Mouse (Mus musculus): ENCODE measurements at regions not wholly inside any gene's neighbourhood (a gene's known extent, or its start where the extent isn't known, plus 50 kb on each side); places are given as distances from the start of the nearest gene placed in this dataset.
"Not testable (repeated sequence)": the region's sequence is repeated elsewhere in the genome, so short reads cannot be mapped to it uniquely, and the experiment has no call there.

DNA sequence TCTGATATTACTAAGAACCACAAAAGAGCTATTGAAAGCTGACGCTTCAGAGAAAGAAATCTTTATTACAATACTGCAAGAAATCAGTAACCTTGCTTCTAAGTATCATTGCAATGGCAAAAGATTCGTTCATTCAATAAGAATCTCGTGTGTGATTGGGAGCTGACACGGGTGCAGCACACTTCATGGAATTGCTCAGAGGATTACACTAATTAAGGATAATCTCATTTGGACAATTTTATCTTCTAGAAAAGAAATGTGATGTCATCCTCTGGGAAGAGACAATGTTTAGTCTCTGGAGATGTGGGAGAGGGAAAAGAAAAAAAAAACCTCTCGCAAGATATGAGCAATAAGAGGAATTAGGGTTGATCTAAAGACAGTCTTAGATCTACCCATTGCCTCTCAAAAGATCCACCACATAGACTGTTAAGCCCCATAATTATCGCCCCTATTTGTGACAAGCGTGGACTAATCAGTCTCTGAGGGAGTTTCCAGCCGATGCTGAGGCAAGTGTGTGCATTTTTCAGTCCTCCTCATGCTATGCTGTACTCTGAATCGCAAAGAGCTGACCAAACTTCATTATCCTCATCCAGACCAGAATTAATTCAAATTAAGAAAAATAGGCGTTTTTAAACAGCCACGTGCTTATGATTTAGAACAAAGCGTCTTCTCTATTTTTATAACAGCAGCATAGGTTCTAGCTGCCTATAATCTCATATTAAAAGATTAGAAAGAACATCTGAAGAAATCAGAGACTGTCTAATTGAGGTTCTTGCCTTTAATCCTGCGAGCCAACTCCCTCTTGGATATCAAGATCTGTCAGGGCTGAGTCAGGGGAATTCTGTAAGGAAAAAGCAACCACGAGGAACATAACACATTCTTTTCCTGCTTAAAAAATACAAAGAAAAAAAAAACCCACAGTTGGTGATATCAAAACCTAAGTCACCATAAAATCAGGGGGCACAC, 271.1 kb upstream of the Ednrb start:
- H3K36me3 ChIP-seq (ENCODE audit: control insufficient read depth, insufficient read depth, low read length, poor library complexity, severe bottlenecking) = no peaks in the 10 kb centered on the region
- H3K27me3 ChIP-seq (ENCODE audit: control insufficient read depth, insufficient read depth, low read length, poor library complexity, severe bottlenecking) = no peaks in the 10 kb centered on the region
- no peak overlapping the region for H3K4me3 ChIP-seq (ENCODE audit: low read depth, low read length)
- H3K4me1 ChIP-seq (ENCODE audit: control insufficient read depth, insufficient read depth, low read length) = no peaks in the 10 kb centered on the region
- no peak overlapping the region for H3K27ac ChIP-seq (ENCODE audit: insufficient read depth, low read length)
- no peak overlapping the region for H3K9ac ChIP-seq (ENCODE audit: low read depth, poor library complexity, severe bottlenecking)
- TF ChIP-seq POLR2A (IDR thresholded peaks at IDR 0.05; ENCODE audit: insufficient read depth, low read length) (no peak), CTCF (IDR thresholded peaks at IDR 0.05; ENCODE audit: low read depth, low read length) (no peak), EP300 (IDR thresholded peaks at IDR 0.05; ENCODE audit: insufficient read depth, low read depth, low read length) (no peak)
- H3K9me3 ChIP-seq (replicated peaks; ENCODE audit: control insufficient read depth, insufficient read depth, low read length, poor library complexity, severe bottlenecking) = peaks cover 6% of the 10 kb centered on the region

DNA sequence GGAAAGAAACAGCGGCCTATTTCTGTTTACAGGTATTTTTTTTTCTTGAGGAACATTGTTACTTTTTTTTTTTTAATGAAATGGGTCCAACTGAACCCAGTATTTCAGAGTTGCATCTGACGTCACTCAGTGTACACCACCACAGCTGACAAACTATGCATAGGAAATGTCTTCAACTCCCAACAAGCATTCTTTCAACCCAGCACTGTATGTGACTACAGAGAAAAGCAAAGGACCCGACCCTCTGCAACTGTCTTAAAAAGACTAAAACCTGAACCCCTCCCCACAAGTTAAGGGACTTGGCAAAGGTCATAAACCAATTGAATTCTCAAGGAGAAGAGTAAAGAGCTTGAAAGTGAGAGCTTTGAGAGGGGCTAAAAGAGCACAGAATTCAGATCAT, 270.0 kb upstream of the Ednrb start:
- peaks cover 6% of the 10 kb centered on the region for H3K9me3 ChIP-seq (replicated peaks; ENCODE audit: control insufficient read depth, insufficient read depth, low read length, poor library complexity, severe bottlenecking)
- no peaks in the 10 kb centered on the region for H3K27me3 ChIP-seq (ENCODE audit: control insufficient read depth, insufficient read depth, low read length, poor library complexity, severe bottlenecking)
- no peak overlapping the region for H3K27ac ChIP-seq (ENCODE audit: insufficient read depth, low read length)

DNA sequence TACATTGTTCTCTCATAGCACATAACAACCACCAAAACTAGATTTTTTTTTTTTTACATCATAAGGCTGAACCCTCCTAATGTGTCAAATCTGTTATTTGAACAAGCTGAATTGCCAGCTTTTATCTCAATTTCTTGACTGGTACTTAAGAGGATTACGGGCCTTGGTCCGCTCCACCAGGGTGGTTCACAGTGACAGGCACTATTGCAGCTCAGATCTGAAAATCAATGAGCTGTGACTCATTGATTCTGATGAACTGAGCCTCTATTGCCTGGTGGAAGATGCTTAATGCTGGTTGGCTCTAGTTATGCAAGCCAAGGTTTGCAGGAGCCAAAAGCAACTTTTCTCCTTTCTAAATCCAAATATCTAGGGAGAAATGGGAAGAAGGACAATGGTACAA, 269.2 kb upstream of the Ednrb start:
- Histone ChIP-seq H3K4me3 (ENCODE audit: low read depth, low read length) (no peak overlapping the region), H3K27ac (ENCODE audit: insufficient read depth, low read length) (no peak overlapping the region), H3K27me3 (ENCODE audit: control insufficient read depth, insufficient read depth, low read length, poor library complexity, severe bottlenecking) (no peaks in the 10 kb centered on the region), H3K36me3 (ENCODE audit: control insufficient read depth, insufficient read depth, low read length, poor library complexity, severe bottlenecking) (no peaks in the 10 kb centered on the region), H3K4me1 (ENCODE audit: control insufficient read depth, insufficient read depth, low read length) (no peaks in the 10 kb centered on the region), H3K9me3 (replicated peaks; ENCODE audit: control insufficient read depth, insufficient read depth, low read length, poor library complexity, severe bottlenecking) (peaks cover 6% of the 10 kb centered on the region), H3K9ac (ENCODE audit: low read depth, poor library complexity, severe bottlenecking) (no peak overlapping the region)
- TF ChIP-seq POLR2A (IDR thresholded peaks at IDR 0.05; ENCODE audit: insufficient read depth, low read length) (no peak), EP300 (IDR thresholded peaks at IDR 0.05; ENCODE audit: insufficient read depth, low read depth, low read length) (no peak), CTCF (IDR thresholded peaks at IDR 0.05; ENCODE audit: low read depth, low read length) (no peak)

More for the DNA sequence above, 270.0 kb upstream of the Ednrb start:
- no peaks in the 10 kb centered on the region for H3K4me1 ChIP-seq (ENCODE audit: control insufficient read depth, insufficient read depth, low read length)
- H3K4me3 ChIP-seq (ENCODE audit: low read depth, low read length) = no peak overlapping the region
- no peaks in the 10 kb centered on the region for H3K36me3 ChIP-seq (ENCODE audit: control insufficient read depth, insufficient read depth, low read length, poor library complexity, severe bottlenecking)
- no peak overlapping the region for H3K9ac ChIP-seq (ENCODE audit: low read depth, poor library complexity, severe bottlenecking)
- TF ChIP-seq EP300 (IDR thresholded peaks at IDR 0.05; ENCODE audit: insufficient read depth, low read depth, low read length) = no peak
- no peak for TF ChIP-seq CTCF (IDR thresholded peaks at IDR 0.05; ENCODE audit: low read depth, low read length)
- no peak for TF ChIP-seq POLR2A (IDR thresholded peaks at IDR 0.05; ENCODE audit: insufficient read depth, low read length)

DNA sequence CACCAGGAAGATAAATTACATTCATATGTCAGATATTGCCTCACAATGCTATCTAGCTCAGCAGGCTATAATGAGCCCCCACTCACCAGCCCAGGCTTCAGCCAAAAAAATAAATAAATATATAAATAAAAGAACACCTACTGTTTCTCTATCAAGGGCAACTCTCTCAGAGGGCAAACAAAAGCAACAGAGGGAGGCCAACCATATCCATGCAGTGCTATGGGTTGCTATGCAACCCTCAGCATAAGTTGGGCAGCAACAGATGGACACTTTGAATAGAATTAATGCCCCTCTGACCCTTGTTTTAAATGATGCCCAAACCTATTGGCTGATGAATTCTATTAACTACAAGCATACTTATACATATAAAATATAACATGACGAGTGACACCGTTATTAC, 242.2 kb upstream of the Ednrb start:
- no peak overlapping the region for H3K4me3 ChIP-seq (ENCODE audit: low read depth, low read length)

DNA sequence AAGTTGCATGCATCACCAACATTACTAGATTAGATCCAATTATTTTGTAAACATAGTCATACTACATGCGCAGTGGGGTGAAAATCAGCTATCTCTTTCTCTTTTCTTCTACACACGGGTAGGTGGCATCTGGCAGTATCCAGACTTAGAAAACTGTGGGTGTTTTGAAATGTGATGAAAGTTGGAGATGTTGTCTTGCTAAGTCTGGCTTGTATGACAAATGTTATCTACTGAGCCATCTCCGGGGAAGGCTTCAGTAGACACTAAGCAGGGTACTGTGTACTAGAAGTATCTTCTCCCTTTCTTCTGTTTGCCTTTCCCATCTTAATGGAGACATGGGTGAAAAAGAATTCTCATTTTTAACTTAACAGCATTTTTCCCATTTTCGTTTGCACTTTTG, 220.0 kb upstream of the Ednrb start:
- not testable (repeated sequence) for H3K4me1 ChIP-seq (ENCODE audit: control insufficient read depth, insufficient read depth, low read length); H3K27me3 ChIP-seq (ENCODE audit: control insufficient read depth, insufficient read depth, low read length, poor library complexity, severe bottlenecking); H3K9ac ChIP-seq (ENCODE audit: low read depth, poor library complexity, severe bottlenecking); H3K9me3 ChIP-seq (replicated peaks; ENCODE audit: control insufficient read depth, insufficient read depth, low read length, poor library complexity, severe bottlenecking); H3K27ac ChIP-seq (ENCODE audit: insufficient read depth, low read length); H3K36me3 ChIP-seq (ENCODE audit: control insufficient read depth, insufficient read depth, low read length, poor library complexity, severe bottlenecking); H3K4me3 ChIP-seq (ENCODE audit: low read depth, low read length)

More for the DNA sequence above, 242.2 kb upstream of the Ednrb start:
- Histone ChIP-seq H3K27me3 (ENCODE audit: control insufficient read depth, insufficient read depth, low read length, poor library complexity, severe bottlenecking) (no peaks in the 10 kb centered on the region), H3K9ac (ENCODE audit: low read depth, poor library complexity, severe bottlenecking) (no peak overlapping the region), H3K4me1 (ENCODE audit: control insufficient read depth, insufficient read depth, low read length) (no peaks in the 10 kb centered on the region), H3K27ac (ENCODE audit: insufficient read depth, low read length) (no peak overlapping the region), H3K9me3 (replicated peaks; ENCODE audit: control insufficient read depth, insufficient read depth, low read length, poor library complexity, severe bottlenecking) (no peaks in the 10 kb centered on the region), H3K36me3 (ENCODE audit: control insufficient read depth, insufficient read depth, low read length, poor library complexity, severe bottlenecking) (no peaks in the 10 kb centered on the region)
- TF ChIP-seq CTCF (IDR thresholded peaks at IDR 0.05; ENCODE audit: low read depth, low read length) = no peak

DNA sequence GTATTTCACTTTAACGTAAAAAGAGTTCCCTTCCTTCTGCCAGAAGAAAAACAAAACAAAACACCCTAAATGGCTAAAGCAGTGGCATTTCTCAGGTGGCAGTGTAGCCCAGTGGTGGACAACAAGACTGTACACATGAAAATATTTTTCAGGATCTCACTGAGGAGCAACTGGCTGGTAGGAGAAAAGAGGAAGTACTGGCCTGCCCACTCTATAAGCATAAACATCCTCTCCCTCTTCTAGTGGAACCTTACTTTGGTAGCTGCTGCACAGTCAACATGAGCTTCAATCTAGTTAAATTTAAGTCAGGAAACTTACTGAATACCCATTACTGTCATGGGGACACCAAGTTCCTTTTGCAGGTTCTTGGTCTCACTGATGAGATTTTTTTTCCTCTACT, 209.5 kb upstream of the Ednrb start:
- no peak overlapping the region for H3K27ac ChIP-seq (ENCODE audit: insufficient read depth, low read length)
- H3K4me3 ChIP-seq (ENCODE audit: low read depth, low read length) = no peak overlapping the region
- no peak overlapping the region for H3K9ac ChIP-seq (ENCODE audit: low read depth, poor library complexity, severe bottlenecking)
- H3K4me1 ChIP-seq (ENCODE audit: control insufficient read depth, insufficient read depth, low read length) = no peaks in the 10 kb centered on the region
- no peaks in the 10 kb centered on the region for H3K27me3 ChIP-seq (ENCODE audit: control insufficient read depth, insufficient read depth, low read length, poor library complexity, severe bottlenecking)
- no peaks in the 10 kb centered on the region for H3K36me3 ChIP-seq (ENCODE audit: control insufficient read depth, insufficient read depth, low read length, poor library complexity, severe bottlenecking)
- TF ChIP-seq EP300 (IDR thresholded peaks at IDR 0.05; ENCODE audit: insufficient read depth, low read depth, low read length) (no peak), POLR2A (IDR thresholded peaks at IDR 0.05; ENCODE audit: insufficient read depth, low read length) (no peak), CTCF (IDR thresholded peaks at IDR 0.05; ENCODE audit: low read depth, low read length) (no peak)
- H3K9me3 ChIP-seq (replicated peaks; ENCODE audit: control insufficient read depth, insufficient read depth, low read length, poor library complexity, severe bottlenecking) = no peaks in the 10 kb centered on the region
